Mouse (Mus musculus) midbrain, embryonic 14.5 days (tissue): ENCODE measurements at regions not wholly inside any gene's neighbourhood (a gene's known extent, or its start where the extent isn't known, plus 50 kb on each side); places are given as distances from the start of the nearest gene placed in this dataset.

Experiments used
- ATAC-seq: fragments of 200-750 bp; cut with Nextera tagmentation; 2 replicates; pipeline ENCODE4 v1.8.0; 2017; ENCODE audit warnings: moderate number of reproducible peaks, moderate library complexity; ENCODE audit not compliant: low FRiP score, low TSS enrichment
- DNase-seq: peaks from one replicate; pipeline ENCODE4 v3.0.0-alpha.2; 2015
- H3K27ac ChIP-seq: fragments of 300-500 bp; sonication (generic); replicated peaks from 2 replicates; pipeline ENCODE4 v1.5.1; 2014; ENCODE audit warnings: mild to moderate bottlenecking, low read depth, low read length, moderate library complexity
- H3K27me3 ChIP-seq: fragments of 300-500 bp; sonication (generic); 2 replicates; pipeline ENCODE4 v1.6.1; 2014; ENCODE audit warnings: low read length, control low read depth, mixed read lengths; ENCODE audit not compliant: control insufficient read depth, insufficient read depth
- H3K36me3 ChIP-seq: fragments of 300-500 bp; sonication (generic); 2 replicates; pipeline ENCODE4 v1.6.1; 2014; ENCODE audit warnings: low read length, control low read depth; ENCODE audit not compliant: control insufficient read depth, insufficient read depth
- H3K4me1 ChIP-seq: fragments of 300-500 bp; sonication (generic); 2 replicates; pipeline ENCODE4 v1.6.1; 2014; ENCODE audit warnings: mild to moderate bottlenecking, antibody characterized with exemption, low read length, control low read depth; ENCODE audit not compliant: control insufficient read depth, insufficient read depth
- H3K4me2 ChIP-seq: fragments of 300-500 bp; sonication (generic); 2 replicates; pipeline ENCODE4 v1.6.1; 2014; ENCODE audit warnings: mild to moderate bottlenecking, low read length, moderate library complexity
- H3K4me3 ChIP-seq: fragments of 300-500 bp; sonication (generic); replicated peaks from 2 replicates; pipeline ENCODE4 v1.5.1; 2014; ENCODE audit warnings: low read depth, low read length
- H3K9ac ChIP-seq: fragments of 300-500 bp; sonication (generic); replicated peaks from 2 replicates; pipeline ENCODE4 v1.6.1; 2014; ENCODE audit warnings: mild to moderate bottlenecking, low read length, moderate library complexity
- H3K9me3 ChIP-seq: fragments of 300-500 bp; sonication (generic); 2 replicates; pipeline ENCODE4 v1.6.1; 2016; ENCODE audit warnings: low read length, control low read depth, mixed read lengths; ENCODE audit not compliant: control insufficient read depth
- WGBS: fragments of 180-500 bp; shearing (Covaris S2); extraction: QIAGEN DNeasy Blood & Tissue Kit; methylation state at CpG from one replicate; pipeline ENCODE4 v1.1.7; 2014; 5-methylcytosine and 5-hydroxymethylcytosine counted together

- ATAC-seq, result peak; percentile 5; the same call in 1 of the 2 replicates
- no peaks in the 10 kb centered on the region for H3K36me3 ChIP-seq
- WGBS, result 28% methylated on average over 4 of the region's 4 CpGs
- H3K4me3 ChIP-seq, result no peak overlapping the region
- H3K9me3 ChIP-seq, result no peaks in the 10 kb centered on the region
- no peaks in the 10 kb centered on the region for H3K27me3 ChIP-seq
- no peak overlapping the region for H3K4me2 ChIP-seq
- no peak overlapping the region for H3K9ac ChIP-seq
- no peaks in the 10 kb centered on the region for H3K4me1 ChIP-seq
- no peak overlapping the region for H3K27ac ChIP-seq
- DNase-seq, result peak; percentile 86
Observed at GRCm38 (mm10) chr1:118768831-118769230, 141.1 kb downstream of the Tfcp2l1 start.

- H3K4me1 ChIP-seq, result peaks cover 13% of the 10 kb centered on the region; the same call in 1 of the 2 replicates
- H3K4me2 ChIP-seq, result no peak overlapping the region
- 17% methylated on average over 9 of the region's 9 CpGs for WGBS
- no peak overlapping the region for H3K4me3 ChIP-seq
- DNase-seq (peak; percentile 63), ATAC-seq (no peak)
- H3K9ac ChIP-seq, result no peak overlapping the region
- H3K36me3 ChIP-seq, result no peaks in the 10 kb centered on the region
- no peaks in the 10 kb centered on the region for H3K27me3 ChIP-seq
- H3K9me3 ChIP-seq, result no peaks in the 10 kb centered on the region
- no peak overlapping the region for H3K27ac ChIP-seq
Observed at GRCm38 (mm10) chr1:118772261-118772660, 144.5 kb downstream of the Tfcp2l1 start.

- Histone ChIP-seq H3K27me3 (no peaks in the 10 kb centered on the region), H3K9me3 (no peaks in the 10 kb centered on the region), H3K4me2 (no peak overlapping the region), H3K4me1 (peaks cover 13% of the 10 kb centered on the region; the same call in 1 of the 2 replicates), H3K4me3 (no peak overlapping the region), H3K27ac (peak overlapping the region; percentile 75), H3K9ac (0 out of 2 replicates have a peak overlapping the region, but pooled peaks have one; percentile 9), H3K36me3 (no peaks in the 10 kb centered on the region)
- peak; percentile 81 for DNase-seq
- WGBS, result 30% methylated on average over 10 of the region's 10 CpGs
- peak; percentile 81 for ATAC-seq
Observed at GRCm38 (mm10) chr1:118776594-118777441, 149.1 kb downstream of the Tfcp2l1 start.
